Mouse (Mus musculus): Measurements from ENCODE around the gene Tmem229b. TPM values are rescaled to one million over a fixed set of nuclear protein-coding genes. Genes with fewer than 3 reads are reported as not detected.
"Not testable (repeated sequence)": the region's sequence is repeated elsewhere in the genome, so short reads cannot be mapped to it uniquely, and the experiment has no call there.

Tmem229b gene
- total RNA-seq (2021): 10 to 100 TPM; 24.8 to 25.5 TPM
- long read RNA-seq, experiment 1, partial matches to known transcripts: 0 of 10 reads
- long read RNA-seq, experiment 1, other reads (novel, unspliced or antisense): 9 of 10 reads
- long read RNA-seq, experiment 2, partial matches to known transcripts: 1 of 14 reads
- long read RNA-seq, experiment 2, other reads (novel, unspliced or antisense): 12 of 14 reads

GRCm38 (mm10) chr12:79007126-79007753 lies at the start of gene Tmem229b:
Gene Tmem229b, minus strand, starts transcription at chr12:79007627.
- DNase-seq (ENCODE audit: low spot score in 2 of 2): peak; percentile 61 to 69

- DNase-seq (ENCODE audit: low spot score in 2 of 2): no peak
Observed at GRCm38 (mm10) chr12:79055276-79055675, 47.8 kb upstream of the Tmem229b start.

GRCm38 (mm10) chr12:79052073-79052472 lies 44.6 kb upstream of the Tmem229b start:
- DNase-seq (ENCODE audit: low spot score in 2 of 2): no peak

GRCm38 (mm10) chr12:79050545-79051212 lies 43.3 kb upstream of the Tmem229b start:
- DNase-seq (ENCODE audit: low spot score in 2 of 2): no peak

GRCm38 (mm10) chr12:79049807-79050206 lies 42.4 kb upstream of the Tmem229b start:
- no peak for DNase-seq (ENCODE audit: low spot score in 2 of 2)

GRCm38 (mm10) chr12:79048898-79049297 lies 41.5 kb upstream of the Tmem229b start:
- no peak for DNase-seq (ENCODE audit: low spot score in 2 of 2)

GRCm38 (mm10) chr12:79047203-79047602 lies 39.8 kb upstream of the Tmem229b start:
- no peak for DNase-seq (ENCODE audit: low spot score in 2 of 2)

GRCm38 (mm10) chr12:79046171-79046570 lies 38.7 kb upstream of the Tmem229b start:
- DNase-seq (ENCODE audit: low spot score in 2 of 2): no peak

- DNase-seq (ENCODE audit: low spot score in 2 of 2): no peak
Observed at GRCm38 (mm10) chr12:79044668-79045067, 37.2 kb upstream of the Tmem229b start.

GRCm38 (mm10) chr12:79041436-79041835 lies 34.0 kb upstream of the Tmem229b start:
- no peak for DNase-seq (ENCODE audit: low spot score in 2 of 2)

- DNase-seq (ENCODE audit: low spot score in 2 of 2): no peak
Observed at GRCm38 (mm10) chr12:79040201-79040827, 32.9 kb upstream of the Tmem229b start.

GRCm38 (mm10) chr12:79039708-79040107 lies 32.3 kb upstream of the Tmem229b start:
- DNase-seq (ENCODE audit: low spot score in 2 of 2): no peak

- DNase-seq (ENCODE audit: low spot score in 2 of 2): no peak
Observed at GRCm38 (mm10) chr12:79035349-79035748, 27.9 kb upstream of the Tmem229b start.

- no peak for DNase-seq (ENCODE audit: low spot score in 2 of 2)
Observed at GRCm38 (mm10) chr12:79034331-79034730, 26.9 kb upstream of the Tmem229b start.

- peak in 1 of 2 experiments; percentile 36 for DNase-seq (ENCODE audit: low spot score in 2 of 2)
Observed at GRCm38 (mm10) chr12:79028911-79029861, 21.8 kb upstream of the Tmem229b start, which contains the start of gene Plekhh1. Gene Plekhh1, plus strand, starts transcription at chr12:79029163.

GRCm38 (mm10) chr12:79027526-79027925 lies 20.1 kb upstream of the Tmem229b start:
- not testable (repeated sequence) for DNase-seq (ENCODE audit: low spot score in 2 of 2)

GRCm38 (mm10) chr12:79022882-79023281 lies 15.5 kb upstream of the Tmem229b start:
- peak; percentile 67 to 72 for DNase-seq (ENCODE audit: low spot score in 2 of 2)

- no peak for DNase-seq (ENCODE audit: low spot score in 2 of 2)
Observed at GRCm38 (mm10) chr12:79021902-79022301, 14.5 kb upstream of the Tmem229b start.

- no peak for DNase-seq (ENCODE audit: low spot score in 2 of 2)
Observed at GRCm38 (mm10) chr12:79017994-79018399, 10.6 kb upstream of the Tmem229b start.

GRCm38 (mm10) chr12:79016109-79016508 lies 8.7 kb upstream of the Tmem229b start:
- DNase-seq (ENCODE audit: low spot score in 2 of 2): no peak

GRCm38 (mm10) chr12:79010569-79010968 lies 3.1 kb upstream of the Tmem229b start:
- DNase-seq (ENCODE audit: low spot score in 2 of 2): no peak

All from left cerebral cortex, adult 18-20 months (tissue).